21 mouse cellular contexts compared by ENCODE assay signal in the genomic region with DNA sequence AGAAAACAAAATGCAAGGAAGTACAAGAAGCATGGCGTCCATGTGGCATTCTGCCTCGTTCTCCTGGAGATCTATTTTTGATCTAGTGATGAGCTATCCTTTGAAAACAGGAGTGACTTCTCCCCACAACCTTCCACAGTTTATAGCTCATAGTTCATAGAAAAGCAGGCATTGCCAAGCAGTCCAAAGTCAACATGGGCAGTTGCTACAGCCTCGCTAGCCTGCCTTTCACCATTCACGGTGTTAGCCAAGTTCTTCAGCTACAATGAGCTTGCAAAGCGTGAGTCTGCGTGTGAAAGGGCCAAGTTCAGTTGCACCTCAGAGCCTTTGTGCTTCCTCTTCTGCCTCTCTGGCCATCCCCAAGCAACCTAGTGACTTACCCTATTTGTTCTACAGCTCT.
A peak's percentile ranks its signal among the peaks of the same experiment; 100 is the strongest.
DNase-seq lines count a peak whose midpoint lies in the region; ATAC-seq lines count a peak whose summit lies in the region.
"Had no signal": no experiment of that assay in that cellular context is flagged by ENCODE, and none has a peak within 500 bp of the region (broad histone marks: within the 10 kb centered on the region; RNA-seq: fewer than 3 reads in every experiment).

No protein-coding gene starts in this region.

- no peak overlapping the region for H3K9ac ChIP-seq in kidney, embryonic 15.5 days
- H3K9ac ChIP-seq: forebrain, embryonic 13.5 days; hindbrain, embryonic 12.5 days; hindbrain, embryonic 15.5 days had no signal

- no peak for ATAC-seq in kidney, embryonic 15.5 days (replicated peaks; ENCODE audit: low FRiP score)
- ATAC-seq: forebrain, embryonic 13.5 days; forebrain, embryonic 16.5 days had no signal

- H3K4me2 ChIP-seq in kidney, embryonic 15.5 days: no peak overlapping the region
- H3K4me2 ChIP-seq: forebrain, embryonic 13.5 days; heart, embryonic 11.5 days; hindbrain, embryonic 12.5 days; hindbrain, embryonic 15.5 days had no signal

- H3K27me3 ChIP-seq in kidney, embryonic 15.5 days: no peaks in the 10 kb centered on the region
- H3K27me3 ChIP-seq in heart, embryonic 10.5 days (ENCODE audit: insufficient read depth, poor library complexity, severe bottlenecking): no peaks in the 10 kb centered on the region
- H3K27me3 ChIP-seq: forebrain, embryonic 13.5 days; hindbrain, embryonic 12.5 days; hindbrain, embryonic 15.5 days had no signal

- H3K4me3 ChIP-seq in kidney, embryonic 15.5 days (replicated peaks): no peak overlapping the region
- no peak overlapping the region for H3K4me3 ChIP-seq in heart, embryonic 10.5 days
- H3K4me3 ChIP-seq: forebrain, embryonic 10.5 days; forebrain, embryonic 13.5 days; heart, adult 2 months; hindbrain, embryonic 12.5 days; hindbrain, embryonic 15.5 days had no signal

- no peaks in the 10 kb centered on the region for H3K9me3 ChIP-seq in kidney, embryonic 15.5 days (replicated peaks)
- H3K9me3 ChIP-seq in heart, embryonic 10.5 days: no peaks in the 10 kb centered on the region
- H3K9me3 ChIP-seq: forebrain, embryonic 10.5 days; forebrain, embryonic 13.5 days; hindbrain, embryonic 12.5 days; hindbrain, embryonic 15.5 days had no signal

- H3K27ac ChIP-seq in kidney, embryonic 15.5 days: no peak overlapping the region
- H3K27ac ChIP-seq in heart, embryonic 10.5 days: no peak overlapping the region
- H3K27ac ChIP-seq: forebrain, embryonic 10.5 days; forebrain, embryonic 13.5 days; heart, adult 2 months; hindbrain, embryonic 12.5 days; hindbrain, embryonic 15.5 days had no signal

- WGBS in kidney, embryonic 15.5 days: 94% methylated on average over 6 of the region's 6 CpGs
- 87% methylated on average over 6 of the region's 6 CpGs for WGBS in heart, embryonic 10.5 days

- peak; percentile 19 for DNase-seq in adrenal gland, postnatal 10 days
- DNase-seq in adrenal gland, postnatal 4 days (ENCODE audit: low spot score in 2 of 2): no peak
- DNase-seq in kidney, adult 18-20 months: peak; percentile 3
- no peak for DNase-seq in kidney, postnatal 4 days
- peak; percentile 55 for DNase-seq in kidney, adult 9 months
- peak; percentile 10 for DNase-seq in ZHBTc4 (ENCODE audit: low read depth, low spot score)
- no peak for DNase-seq in heart, embryonic 10.5 days (ENCODE audit: low spot score)
- DNase-seq: adrenal gland, adult 2 months; cerebellum, adult 18-20 months; cerebellum, adult 9-10 months; cerebellum, postnatal 14 days; gastrocnemius, postnatal 10 days; gastrocnemius, postnatal 36 days; heart, adult 2 months had no signal

- H3K36me3 ChIP-seq in kidney, embryonic 15.5 days: no peaks in the 10 kb centered on the region
- H3K36me3 ChIP-seq in heart, embryonic 10.5 days: no peaks in the 10 kb centered on the region
- H3K36me3 ChIP-seq: forebrain, embryonic 10.5 days; hindbrain, embryonic 12.5 days; hindbrain, embryonic 15.5 days had no signal

- no peaks in the 10 kb centered on the region for H3K4me1 ChIP-seq in kidney, embryonic 15.5 days
- no peaks in the 10 kb centered on the region for H3K4me1 ChIP-seq in heart, embryonic 10.5 days
- H3K4me1 ChIP-seq: forebrain, embryonic 13.5 days; hindbrain, embryonic 15.5 days had no signal

Comparison
In these comparisons a context has a peak if more than half of its experiments do, and no peak if none do; other contexts are left out.
1. DNase-seq: peak in adrenal gland, postnatal 10 days (single experiment), kidney, adult 18-20 months (single experiment), kidney, adult 9 months (single experiment) and ZHBTc4 (single experiment); none in adrenal gland, postnatal 4 days (0 of 2), kidney, postnatal 4 days (0 of 2) and heart, embryonic 10.5 days (single experiment).